Mouse (Mus musculus) cortical plate, adult 2 months (tissue): ENCODE results near the gene Armc10.

Experiments used
- CTCF ChIP-seq: fragments of 200-500 bp; IDR thresholded peaks from 2 replicates; pipeline ENCODE4 v1.5.1; 2011; ENCODE audit warnings: mild to moderate bottlenecking, control low read depth, low read length; ENCODE audit not compliant: insufficient read depth; ENCODE audit errors: extremely low read depth
- POLR2A ChIP-seq: fragments of 200-500 bp; IDR thresholded peaks from 2 replicates; pipeline ENCODE4 v1.6.1; 2011; ENCODE audit warnings: mild to moderate bottlenecking, low read length, control low read depth; ENCODE audit not compliant: insufficient read depth; ENCODE audit errors: extremely low read depth

- TF ChIP-seq POLR2A (no peak), CTCF (no peak)
Observed at GRCm38 (mm10) chr5:21644891-21645438, 648 bp upstream of the Armc10 start.
